Mouse (Mus musculus) thymus, adult 2 months (tissue): ENCODE results near the gene Cited2.

Experiments
- CTCF ChIP-seq: fragments of 200-500 bp; IDR thresholded peaks from 2 replicates; pipeline ENCODE4 v1.5.1; 2012; ENCODE audit warnings: mild to moderate bottlenecking, control low read depth, low read length, moderate library complexity, borderline replicate concordance; ENCODE audit not compliant: control insufficient read depth, poor library complexity, insufficient read depth; ENCODE audit errors: extremely low read depth
- POLR2A ChIP-seq: fragments of 200-500 bp; IDR thresholded peaks from 2 replicates; pipeline ENCODE4 v1.6.1; 2012; ENCODE audit warnings: mild to moderate bottlenecking, low read length, control low read depth, moderate library complexity; ENCODE audit not compliant: control insufficient read depth, poor library complexity, insufficient read depth; ENCODE audit errors: extremely low read depth

DNA sequence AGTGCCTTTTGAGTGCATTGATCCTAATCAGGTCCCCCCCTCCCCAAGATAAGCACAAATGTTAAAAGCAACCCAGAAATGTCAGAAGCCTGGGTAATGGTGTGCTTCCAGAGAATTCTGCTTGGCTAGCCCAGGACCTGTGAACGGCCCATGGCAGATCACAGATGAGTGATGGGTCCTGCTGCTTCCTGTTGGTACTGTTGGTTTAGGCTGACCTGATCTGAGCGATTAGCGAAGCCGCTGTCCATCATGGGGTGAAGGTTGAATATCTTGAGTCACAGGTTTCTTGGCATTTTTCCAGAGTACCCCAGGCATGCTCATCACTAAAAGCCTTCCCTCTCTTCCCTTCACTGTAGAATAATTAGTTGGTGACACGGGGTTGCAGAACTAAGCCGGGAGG is 6.5 kb downstream of the Cited2 start:
- TF ChIP-seq CTCF (no peak), POLR2A (no peak)
